Mouse (Mus musculus): Measurements from ENCODE around the gene B4galnt1.
A peak's percentile ranks its signal among the peaks of the same experiment; 100 is the strongest.

The B4galnt1 gene

DNA sequence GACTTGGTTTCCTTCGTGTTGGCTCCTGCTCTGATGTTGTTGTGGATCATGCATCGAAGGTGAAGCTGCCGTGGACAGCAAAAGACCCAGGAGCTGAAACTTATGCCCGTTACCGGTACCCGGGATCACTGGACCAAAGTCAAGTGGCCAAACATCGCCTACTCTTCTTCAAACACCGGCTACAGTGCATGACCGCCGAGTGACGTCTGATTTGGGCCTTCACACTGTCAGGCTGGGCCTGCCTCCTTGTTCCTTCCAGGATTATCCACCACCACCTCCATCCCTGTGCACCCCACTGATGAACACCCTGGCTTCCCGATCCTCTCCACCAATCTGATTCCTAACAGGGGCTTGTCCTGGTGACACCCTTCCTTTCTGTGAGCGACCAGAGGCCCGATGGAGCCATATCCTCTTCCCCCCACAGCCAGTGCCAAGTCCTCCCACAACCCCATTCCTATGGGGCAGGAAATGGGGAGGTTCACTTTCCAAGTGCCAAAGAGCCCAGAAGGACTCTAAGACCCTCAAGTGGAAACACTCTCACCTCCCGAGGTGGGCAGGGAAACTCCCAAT lies 6.7 kb downstream of the B4galnt1 start:
- no peak for DNase-seq

DNA sequence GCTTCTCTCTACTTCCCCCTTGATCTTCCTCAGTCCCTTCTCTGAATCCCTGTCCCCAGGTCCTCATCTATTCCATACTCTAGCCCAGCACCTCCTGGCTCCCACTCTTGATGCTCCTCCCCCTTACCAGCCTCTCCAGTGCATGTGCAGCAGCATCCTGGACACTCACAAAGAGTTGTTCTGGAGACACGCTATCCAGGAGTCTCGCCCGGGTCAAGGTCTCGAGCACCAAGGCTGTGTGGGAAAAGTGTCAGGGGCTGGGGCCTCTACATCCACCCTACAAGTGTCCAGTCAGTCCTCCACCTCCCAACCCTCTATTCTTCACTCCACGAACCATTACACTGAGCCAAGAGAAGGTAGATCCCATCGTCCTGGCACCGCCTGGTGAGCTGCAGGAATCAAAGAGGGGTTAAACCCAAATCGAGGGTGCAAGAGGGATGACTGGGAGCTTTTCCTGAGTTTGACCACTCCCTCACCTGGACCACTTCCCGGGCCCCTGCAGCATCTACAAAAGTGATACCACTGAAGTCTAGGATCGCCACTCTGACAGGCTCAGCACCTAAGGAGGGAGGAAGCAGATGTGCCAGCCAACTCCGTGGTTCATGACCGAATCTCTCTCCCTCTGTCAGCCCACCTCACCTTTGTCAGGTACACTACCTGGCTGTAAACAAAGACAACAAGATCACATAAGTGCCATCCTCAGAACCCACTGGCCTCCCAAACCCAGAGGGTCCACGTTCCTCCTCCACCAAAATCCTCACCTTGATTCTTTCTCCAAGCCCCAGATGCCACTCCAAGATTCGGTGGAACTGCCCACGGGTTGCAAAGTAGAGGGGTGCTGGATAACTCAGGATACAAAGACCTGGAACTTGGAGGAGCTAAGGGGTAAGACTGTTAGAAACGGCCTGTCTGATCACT lies 8.4 kb downstream of the B4galnt1 start:
- no peak for DNase-seq

DNA sequence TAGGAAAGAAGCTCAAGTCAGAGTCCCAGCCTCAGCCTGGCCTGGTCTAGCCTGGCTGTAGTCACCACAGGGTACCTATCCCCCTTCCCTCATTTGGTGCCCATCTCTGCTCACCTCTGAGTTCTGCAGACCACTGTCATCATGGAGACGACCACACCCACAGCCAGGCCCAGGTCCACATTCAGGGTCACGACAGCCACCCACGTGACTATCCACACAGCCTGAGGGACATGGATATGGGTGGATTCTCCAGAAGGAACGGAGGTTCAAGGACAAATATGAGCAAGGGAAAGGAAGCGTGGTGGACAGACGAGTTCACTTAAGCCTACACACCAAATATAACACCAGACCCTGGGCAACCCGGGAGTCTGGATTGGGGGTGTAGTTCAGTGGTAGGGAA lies 9.1 kb downstream of the B4galnt1 start:
- DNase-seq = no peak

DNA sequence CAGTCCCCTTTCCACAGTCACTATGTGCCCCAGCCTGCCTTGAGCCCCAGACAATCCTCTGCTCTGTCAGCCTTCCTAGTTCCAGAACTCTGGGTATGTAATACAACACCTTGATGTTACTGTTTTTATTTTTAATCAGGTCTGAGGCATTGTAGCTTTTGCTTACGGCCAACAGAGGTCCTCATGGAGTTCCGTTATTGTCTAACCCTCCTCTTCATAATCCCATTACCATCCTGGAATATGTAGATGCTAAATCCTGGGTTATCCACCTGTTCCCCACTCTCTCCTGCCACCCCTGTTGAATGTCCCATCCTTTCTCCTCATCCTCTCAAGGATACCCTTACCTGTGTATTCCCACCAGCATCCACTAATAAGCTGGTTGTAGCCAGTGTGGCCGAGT lies 11.2 kb downstream of the B4galnt1 start:
- DNase-seq = no peak

DNA sequence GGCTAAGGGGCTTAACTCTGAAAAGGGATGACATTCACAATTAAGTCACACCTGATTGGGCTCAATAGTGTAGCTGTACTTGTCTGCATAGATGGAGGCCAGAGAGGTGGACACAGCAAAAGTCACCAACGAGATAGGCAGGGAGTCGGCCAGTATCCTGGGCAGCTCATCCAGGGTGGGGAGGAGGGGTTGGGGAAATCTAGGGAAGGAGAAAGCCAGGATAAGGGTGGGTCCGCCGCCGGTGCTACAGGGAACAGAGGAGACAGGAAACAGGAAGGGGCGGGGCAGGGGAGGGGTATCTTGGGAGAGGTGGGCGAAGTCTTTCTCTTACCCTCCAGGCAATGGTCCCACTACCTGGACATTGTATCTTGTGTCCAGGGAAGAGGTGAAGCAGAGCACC lies 11.7 kb downstream of the B4galnt1 start:
- no peak for DNase-seq

DNA sequence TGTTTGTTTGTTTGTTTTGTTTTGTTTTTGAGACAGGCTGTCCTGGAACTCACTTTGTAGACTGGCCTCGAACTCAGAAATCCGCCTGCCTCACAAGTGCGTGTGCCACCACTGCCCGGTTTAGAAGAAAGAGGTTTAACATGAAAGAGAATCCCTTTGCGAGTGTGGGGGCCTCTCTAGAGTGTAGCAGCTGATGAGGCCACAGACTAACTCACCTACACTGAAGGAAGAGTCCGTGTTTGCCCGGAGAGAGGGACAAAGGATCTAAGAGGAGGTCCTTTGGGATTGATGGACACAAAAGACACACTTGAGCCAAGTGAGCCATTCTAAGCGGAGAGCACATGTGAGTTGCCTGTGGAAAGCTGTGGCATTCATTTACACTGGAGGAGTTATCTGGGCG lies 12.2 kb downstream of the B4galnt1 start:
- no peak for DNase-seq

DNA sequence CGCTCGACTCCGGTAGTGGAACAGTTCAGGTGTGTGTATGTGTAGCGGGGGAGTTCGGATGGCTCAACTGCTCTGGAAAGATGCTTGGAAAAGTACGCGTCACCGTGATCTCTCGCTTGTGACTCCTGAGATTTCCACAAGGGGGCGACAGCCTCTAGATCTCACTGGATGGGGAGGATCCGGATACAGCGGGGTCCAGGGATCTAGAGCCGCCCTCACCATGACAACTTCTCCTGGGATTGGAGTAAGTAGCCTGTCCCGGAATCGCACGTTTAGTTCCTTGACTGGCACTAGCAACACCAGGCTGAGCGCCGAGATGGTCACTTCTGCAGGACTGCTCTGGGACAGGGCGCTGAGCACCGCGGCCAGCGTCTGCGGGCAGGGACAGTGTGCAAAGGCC lies 12.7 kb downstream of the B4galnt1 start:
- DNase-seq = peak; percentile 69 to 86

DNA sequence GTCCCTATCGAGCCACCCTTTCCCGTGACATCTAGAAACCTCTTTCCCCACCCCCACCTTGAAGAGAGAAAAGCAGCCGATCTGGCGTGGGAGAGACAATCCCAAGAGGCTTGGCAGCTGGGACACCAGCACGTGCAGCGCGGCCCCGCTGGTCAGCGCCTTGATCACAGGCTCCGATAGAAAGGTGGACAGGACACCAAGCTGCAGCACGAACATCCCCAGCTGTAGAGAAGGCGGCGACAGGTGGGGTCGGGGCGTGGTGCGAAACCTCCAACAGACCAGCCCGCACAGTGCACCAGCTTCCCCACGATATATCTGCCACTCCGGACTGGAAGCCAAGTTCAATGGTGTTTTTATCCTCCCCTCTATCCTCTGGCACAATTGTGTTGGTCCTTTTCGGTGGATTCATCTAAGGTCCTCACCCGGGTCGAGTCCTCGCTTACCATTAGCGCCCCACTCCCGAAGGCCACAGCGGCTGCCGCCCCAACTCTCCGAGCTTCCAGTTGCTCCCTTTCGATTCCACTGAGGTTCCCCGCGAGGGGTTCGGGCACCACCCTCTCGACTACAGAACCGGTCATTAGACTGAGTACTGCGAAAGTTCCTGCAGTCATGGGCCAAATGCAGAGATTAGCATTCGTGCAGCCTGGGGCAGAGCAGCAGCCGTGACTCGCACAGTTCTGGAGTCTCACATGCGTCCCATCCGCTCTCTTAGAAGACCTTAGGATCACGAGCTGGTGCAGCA lies 13.4 kb downstream of the B4galnt1 start:
- DNase-seq = no peak

DNA sequence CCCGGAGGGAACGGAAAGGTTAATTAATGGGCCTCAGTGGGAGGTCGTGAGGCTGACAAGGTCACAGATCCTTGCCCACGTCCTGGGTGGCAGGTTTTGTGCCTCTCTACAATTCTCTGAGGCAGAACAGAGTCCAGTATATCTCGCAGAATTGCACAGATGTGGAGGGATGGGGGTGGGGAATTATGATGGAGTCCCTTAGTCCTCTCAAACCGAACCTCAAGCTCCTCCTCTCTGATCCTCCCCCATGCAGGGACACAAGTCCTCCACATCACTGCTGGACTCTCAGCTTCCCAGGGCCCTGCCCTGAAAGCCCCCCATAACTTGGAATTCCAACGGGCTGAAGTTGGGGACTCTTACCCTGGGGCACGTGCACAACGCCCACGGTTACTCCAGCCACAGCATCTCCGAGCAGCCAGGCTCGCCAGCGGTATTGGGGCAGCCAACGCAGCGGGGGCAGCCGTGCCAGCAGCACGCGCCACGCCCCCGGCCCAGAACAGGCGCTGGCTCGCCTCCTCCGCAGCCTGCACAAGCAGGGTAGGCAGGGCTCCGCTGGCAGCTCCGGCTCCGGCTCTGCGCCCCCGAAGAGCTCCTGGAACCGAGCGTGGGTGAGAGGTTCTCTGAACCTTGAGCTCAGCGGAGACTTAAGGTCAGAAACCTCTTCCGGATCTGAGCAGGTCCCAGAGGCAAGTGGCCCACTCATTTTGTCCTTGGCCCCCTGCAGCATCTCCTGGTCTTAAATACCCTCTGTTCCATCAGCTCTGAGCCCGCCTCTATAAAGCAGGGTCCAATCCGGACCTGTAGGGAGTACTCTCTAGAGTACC lies 15.1 kb downstream of the B4galnt1 start, which contains the start of gene Slc26a10:
Gene Slc26a10, minus strand, starts transcription at position 775 of the 824 bp plus-strand sequence.
- DNase-seq = no peak

DNA sequence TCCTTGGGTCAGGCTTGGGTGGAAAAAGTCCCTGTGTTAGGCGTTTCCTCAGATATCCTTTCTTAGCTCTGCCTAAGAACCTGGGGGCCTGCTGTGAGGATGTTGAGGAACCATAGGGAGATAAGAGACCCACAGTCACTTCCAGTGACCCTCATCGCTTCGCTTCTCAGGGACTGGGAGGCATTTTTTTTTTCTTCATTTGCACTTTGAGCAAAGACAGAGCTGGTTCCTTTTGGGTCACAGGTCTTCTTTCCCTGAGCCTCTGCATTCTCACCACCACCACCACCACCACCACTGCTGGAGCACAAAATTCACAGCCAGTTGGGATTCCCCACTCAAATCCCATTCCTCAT lies 15.6 kb downstream of the B4galnt1 start:
- DNase-seq = no peak

DNA sequence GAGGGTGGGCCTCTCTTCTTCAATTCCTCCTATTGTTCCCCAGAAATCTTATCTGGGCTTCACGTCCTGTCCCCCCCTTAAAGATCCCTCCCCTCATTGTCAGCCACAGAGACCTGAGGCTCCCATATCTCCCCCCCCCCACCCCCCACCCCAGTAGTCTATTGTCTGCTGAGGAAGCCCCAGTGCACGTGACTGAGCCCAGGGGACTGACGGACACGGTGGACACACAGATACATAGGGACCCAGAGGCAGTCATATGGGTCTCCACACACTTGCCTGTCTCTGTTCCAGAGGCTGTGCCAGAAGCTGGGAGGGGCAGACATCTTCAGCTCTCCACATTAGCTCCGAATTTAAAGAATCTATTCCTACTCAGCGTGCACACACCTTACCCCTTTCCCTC lies 16.5 kb downstream of the B4galnt1 start:
- DNase-seq = no peak

DNA sequence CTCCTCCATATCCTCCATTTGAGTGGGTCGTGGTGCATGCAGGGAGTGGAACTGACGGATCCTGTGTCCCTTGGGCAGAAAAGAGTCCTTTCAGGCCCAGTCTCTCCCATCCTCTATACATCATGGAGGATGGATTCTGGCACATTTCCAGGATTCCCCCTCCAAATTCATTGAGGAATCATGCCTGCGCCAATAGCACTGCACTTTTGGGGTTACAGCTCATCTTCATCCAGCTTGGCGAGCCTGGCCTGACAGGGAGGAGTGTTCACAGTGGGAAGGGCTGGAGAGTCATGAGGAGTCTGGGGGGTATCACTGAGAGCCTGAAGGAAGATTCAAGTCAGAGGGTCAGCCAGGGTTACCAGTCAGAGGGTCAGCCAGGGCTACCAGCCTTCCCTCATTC lies 17.6 kb downstream of the B4galnt1 start:
- DNase-seq = no peak

DNA sequence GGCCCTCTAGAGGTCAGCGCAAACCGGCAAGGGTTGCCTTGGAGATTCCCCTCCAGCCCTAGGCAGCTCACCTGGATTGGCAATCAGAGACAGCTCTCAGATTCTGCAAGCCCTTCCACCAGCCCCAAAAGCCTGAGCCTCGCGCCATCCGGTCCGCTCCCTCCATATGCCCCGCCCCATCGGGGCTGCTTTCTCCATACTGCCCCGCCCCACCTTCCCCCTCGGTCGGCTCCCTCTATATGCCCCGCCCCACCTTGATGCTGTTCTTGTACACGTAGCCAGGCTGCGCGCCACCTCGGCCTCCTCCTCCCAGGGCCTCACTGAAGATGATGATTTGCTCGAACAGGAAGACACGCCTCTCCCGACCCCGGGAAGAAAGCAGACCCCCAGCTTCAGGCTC lies 18.7 kb downstream of the B4galnt1 start:
- DNase-seq = no peak

DNA sequence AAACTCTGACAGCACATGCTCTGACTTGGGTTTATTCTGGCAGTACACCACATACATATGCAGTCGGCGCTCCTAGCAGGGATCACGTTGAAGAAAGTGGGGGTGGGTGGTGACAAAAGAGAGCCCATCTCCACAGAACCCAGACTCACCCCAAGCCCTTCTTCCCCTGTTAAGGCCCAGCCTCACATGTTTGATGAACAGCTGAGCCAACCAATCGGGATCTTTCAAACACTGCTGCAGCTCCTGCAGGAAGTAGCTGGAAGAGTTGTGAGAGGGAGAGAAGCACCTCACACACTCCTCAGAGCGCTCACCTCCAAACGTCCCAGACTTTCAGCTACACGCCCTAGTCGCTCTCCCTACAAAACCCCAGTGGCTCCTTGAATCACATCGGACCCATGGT lies 20.1 kb downstream of the B4galnt1 start:
- DNase-seq = no peak

DNA sequence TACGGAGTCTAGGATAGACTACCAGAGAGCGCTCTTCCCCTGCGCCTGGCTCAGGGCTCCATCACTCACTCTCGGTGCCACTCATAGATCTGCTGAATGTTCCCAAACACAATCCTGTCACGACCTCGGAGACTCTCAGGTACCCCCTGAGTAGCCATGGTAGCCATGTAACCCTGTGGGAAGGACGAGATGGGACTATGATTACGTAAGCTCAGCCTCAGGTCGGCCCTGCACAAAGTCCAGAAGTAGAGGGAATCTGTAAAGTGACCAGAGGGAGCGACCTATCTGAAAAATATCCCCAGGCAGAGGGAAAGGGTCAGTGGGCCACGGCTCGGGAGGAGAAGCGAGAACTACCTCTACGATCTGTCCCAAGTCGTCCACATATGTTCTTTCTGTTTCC lies 20.5 kb downstream of the B4galnt1 start:
- no peak for DNase-seq

DNA sequence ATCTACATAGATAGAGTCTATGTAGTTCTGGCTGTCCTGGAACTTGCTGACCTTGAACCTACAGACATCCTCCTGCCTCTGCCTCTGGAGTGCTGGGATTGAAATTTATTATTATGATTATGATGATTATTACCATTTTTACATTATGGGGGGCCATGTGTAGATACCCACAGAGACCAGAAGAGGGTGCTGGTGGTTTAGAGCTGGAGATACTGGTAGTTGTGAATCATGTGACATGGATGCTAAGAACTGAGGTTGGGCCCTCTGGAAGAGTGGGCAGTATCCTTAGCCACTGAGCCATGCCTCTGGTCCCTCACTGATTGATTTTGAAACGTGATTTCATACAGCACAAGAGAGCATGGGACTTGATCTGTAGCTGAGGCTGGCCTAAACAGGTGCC lies 21.4 kb downstream of the B4galnt1 start:
- DNase-seq = no peak

DNA sequence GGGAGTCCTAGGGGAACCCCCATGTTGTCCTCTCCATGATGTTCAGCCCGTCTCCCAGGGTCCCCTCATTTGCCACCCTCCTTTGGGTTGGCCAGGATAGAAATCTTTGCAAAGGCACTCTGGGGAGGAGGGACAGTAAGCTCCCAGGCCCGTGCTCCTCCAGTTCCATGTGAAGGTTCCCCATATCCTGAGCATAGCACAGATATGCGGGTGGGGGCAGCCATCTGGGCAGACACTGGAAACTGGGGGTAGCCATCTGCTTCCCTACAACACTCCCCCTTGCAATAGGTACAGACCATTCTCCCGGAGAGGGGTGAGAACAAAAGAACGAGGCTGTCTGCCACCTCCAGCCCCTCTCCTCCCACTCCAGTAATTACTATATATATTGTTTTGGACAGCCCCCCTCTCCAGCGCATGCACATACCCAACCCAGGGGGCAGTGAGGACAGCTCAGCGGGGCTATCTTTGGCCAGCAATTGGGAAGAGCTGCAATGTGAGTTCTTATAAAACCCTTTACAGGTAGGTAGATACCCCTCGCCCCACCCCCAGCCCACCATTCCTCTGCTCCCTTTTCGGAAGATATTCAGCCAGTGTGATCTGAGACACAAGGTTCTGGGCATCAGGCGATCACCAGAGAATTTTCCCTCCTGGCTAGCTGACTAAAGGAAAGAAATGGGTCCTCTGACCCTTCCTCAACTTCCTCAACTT lies 22.5 kb downstream of the B4galnt1 start:
- DNase-seq = no peak

DNA sequence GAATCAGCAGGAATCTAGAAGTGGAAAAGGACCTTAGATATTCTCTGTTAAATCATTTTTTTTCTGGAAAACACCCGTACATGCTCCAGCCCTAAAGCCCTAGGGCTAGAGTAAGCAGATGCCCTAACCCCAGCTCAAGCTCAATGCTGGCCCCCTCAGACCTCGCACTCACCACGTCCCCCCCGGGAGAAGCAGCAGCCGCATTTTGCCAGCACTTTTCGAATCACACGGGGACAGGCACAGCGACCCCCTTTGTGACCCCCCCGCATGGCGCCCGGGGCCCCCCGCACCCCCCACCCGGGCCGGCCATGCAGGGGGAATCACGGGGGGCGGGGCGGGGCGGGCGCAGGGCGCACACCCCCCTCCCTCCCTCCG lies 23.0 kb downstream of the B4galnt1 start:
- no peak for DNase-seq

DNA sequence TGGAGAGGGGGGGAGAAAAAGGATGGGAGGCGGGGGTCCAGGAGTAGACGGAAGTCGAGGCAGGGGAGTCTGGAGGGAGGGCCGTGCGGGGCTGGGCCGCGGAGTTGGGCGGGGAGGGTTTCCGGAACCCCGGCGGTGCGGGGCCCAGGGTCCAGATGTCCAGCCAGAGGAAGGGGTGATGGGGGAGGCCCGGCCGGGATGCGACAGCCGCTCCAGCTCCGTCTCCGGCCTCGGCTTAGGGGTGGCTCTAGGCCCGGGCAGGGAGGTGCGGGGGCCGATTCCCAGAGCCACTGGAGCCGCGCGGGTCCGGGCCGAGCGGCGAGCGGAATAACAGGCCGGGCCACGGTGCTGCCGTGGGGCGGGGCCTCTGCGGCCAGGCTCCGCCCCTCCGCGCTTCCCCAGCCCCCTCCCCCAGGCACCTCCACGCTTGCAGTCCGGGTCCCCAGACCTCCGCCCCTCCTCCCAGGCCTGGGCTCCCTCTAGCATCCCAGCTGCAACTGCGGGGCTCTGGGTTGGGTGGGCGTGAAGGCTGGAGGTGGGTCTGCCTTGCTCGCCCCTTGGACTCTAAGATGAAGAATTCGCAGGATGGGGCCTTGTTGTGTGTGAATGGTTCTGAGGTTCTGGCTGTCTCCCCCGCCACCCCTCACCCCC lies 23.6 kb downstream of the B4galnt1 start:
- peak in 1 of 2 experiments; percentile 69 for DNase-seq

DNA sequence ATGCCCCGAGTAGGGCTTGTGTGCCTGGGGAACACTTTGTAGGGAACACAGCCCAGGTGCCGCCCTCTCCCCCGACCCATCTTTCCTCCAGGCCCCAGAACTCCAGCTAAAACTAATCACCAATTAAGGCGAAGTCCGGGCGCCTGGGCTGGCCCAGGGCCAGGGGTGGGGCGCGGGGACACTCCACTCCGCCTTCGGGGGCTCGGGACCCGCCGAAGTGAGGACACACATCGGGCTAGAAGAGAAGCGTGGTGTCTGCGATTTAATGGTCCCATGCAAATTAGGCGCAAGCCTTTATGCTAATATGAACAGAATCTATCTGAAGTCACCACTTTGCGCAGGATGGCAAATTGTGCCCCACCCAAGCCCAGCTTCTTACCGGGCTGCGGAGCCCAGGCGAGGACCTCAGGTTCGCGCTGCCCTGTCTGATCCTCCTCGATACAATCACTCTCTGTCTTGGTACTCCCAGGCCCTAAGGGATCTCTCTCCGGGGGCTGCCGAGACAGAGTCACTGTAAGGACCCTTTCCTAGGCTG lies 24.2 kb downstream of the B4galnt1 start:
- peak in 1 of 2 experiments; percentile 52 for DNase-seq

DNA sequence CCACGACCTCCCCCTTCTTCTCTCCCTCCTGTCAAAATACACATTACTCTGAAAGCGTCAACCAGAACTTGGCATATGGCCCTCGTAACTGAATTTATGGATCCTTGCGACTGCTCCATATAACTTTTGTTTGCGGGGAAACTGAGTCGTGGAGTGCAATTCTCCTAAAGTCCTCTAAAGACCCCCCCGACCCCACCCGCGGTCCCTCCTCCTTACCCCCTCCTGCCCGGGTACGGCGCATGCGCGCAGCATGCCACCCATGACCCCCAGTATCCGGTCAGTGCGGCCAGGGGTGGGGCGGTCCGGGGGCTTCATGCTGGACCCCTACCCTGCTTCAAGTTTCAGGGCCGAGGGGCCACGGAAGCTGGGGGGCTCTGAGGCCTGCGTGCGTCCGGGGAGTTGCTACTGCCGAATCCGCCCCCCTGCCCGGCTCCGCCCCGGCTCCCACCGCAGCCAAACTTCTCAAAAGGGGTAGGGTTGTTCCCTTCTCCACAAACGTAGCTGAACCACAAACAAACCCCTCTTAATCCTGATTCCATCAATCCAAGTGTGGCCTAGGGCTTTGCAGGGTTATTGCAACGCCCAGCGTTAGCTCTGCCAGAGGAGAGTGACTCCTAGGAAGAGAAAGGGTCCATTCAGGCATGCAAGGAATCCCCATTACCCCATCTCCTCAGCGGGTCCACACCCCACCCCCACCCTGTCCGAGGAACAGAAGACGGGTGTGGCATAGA lies 24.8 kb downstream of the B4galnt1 start, which contains the start of gene Arhgef25:
Gene Arhgef25, minus strand, starts transcription at position 433 of the 731 bp plus-strand sequence.
- DNase-seq = peak in 1 of 2 experiments; percentile 46
